Mouse (Mus musculus): ENCODE results near the gene Ncoa6. TPM values are rescaled to one million over a fixed set of nuclear protein-coding genes. Genes with fewer than 3 reads are reported as not detected.
"Not testable (repeated sequence)": the region's sequence is repeated elsewhere in the genome, so short reads cannot be mapped to it uniquely, and the experiment has no call there.

The Ncoa6 gene
- polyA plus RNA-seq, 1 experiment from 2014 or later = 12.0 TPM

DNA sequence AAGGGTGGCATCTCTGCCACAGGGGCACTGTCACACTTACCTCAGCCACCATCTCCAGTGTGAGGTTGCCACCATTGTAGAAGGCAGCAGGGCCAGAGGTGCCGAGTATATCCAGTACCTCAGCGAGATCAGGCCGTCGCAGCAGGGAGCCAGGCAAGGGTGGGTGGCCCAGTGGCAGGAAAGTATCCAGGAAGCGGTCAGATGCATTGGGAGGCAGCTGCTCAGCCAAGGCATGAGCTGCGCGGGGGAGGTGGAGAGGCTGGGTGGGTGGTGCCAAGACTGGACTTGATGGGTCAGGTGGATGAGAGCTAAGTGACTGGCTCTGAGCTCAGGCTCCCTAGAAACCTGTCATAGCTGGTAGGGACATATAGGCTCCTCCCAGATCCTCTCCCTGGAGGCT lies 28.9 kb upstream of the Ncoa6 start:
- Histone ChIP-seq H3K27ac (replicated peaks) (no peak overlapping the region), H3K9ac (no peak overlapping the region), H3K27me3 (replicated peaks) (peaks cover 5% of the 10 kb centered on the region; the same call in 1 of the 2 replicates), H3K36me3 (no peaks in the 10 kb centered on the region), H3K4me3 (no peak overlapping the region), H3K4me2 (no peak overlapping the region), H3K9me3 (no peaks in the 10 kb centered on the region), H3K4me1 (peaks cover 9% of the 10 kb centered on the region)
- ATAC-seq (ENCODE audit: extremely low read depth, insufficient number of reproducible peaks, low FRiP score, low TSS enrichment) = no peak
- WGBS = 66% methylated on average over 7 of the region's 7 CpGs

DNA sequence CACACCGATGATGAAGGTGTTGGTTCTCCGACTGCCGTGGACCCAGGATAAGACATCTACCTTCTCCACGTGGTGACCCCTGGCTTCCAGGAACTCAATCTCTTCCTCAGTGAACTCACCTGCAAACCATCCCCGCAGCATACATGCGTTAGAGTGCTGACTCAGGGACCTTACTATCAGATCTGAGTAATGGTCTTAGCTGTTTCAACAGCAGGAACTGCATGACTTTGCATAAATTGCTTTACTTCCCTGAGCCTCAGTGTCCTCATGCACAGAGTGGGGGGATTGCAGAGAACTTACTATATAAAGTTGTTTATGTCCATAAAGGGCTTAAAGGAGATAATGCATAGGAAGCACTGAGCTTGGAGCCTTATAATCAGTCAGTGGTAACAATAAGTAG lies 17.3 kb upstream of the Ncoa6 start:
- Histone ChIP-seq H3K27me3 (replicated peaks) (no peaks in the 10 kb centered on the region), H3K4me1 (no peaks in the 10 kb centered on the region), H3K9ac (no peak overlapping the region), H3K9me3 (no peaks in the 10 kb centered on the region), H3K4me2 (no peak overlapping the region), H3K36me3 (no peaks in the 10 kb centered on the region), H3K27ac (replicated peaks) (no peak overlapping the region), H3K4me3 (no peak overlapping the region)
- no peak for ATAC-seq (ENCODE audit: extremely low read depth, insufficient number of reproducible peaks, low FRiP score, low TSS enrichment)
- WGBS = 82% methylated on average over 6 of the region's 6 CpGs

GRCm38 (mm10) chr2:155482021-155482420 lies 8.3 kb upstream of the Ncoa6 start:
- Histone ChIP-seq H3K9me3 (0 out of 2 replicates have a peak, but pooled peaks cover 5% of the 10 kb centered on the region), H3K4me3 (no peak overlapping the region), H3K4me1 (no peaks in the 10 kb centered on the region), H3K27me3 (replicated peaks) (no peaks in the 10 kb centered on the region; the same call in 1 of the 2 replicates), H3K4me2 (no peak overlapping the region), H3K9ac (no peak overlapping the region), H3K36me3 (no peaks in the 10 kb centered on the region), H3K27ac (replicated peaks) (no peak overlapping the region)
- no peak for ATAC-seq (ENCODE audit: extremely low read depth, insufficient number of reproducible peaks, low FRiP score, low TSS enrichment)
- WGBS = 41% methylated on average over 3 of the region's 3 CpGs

DNA sequence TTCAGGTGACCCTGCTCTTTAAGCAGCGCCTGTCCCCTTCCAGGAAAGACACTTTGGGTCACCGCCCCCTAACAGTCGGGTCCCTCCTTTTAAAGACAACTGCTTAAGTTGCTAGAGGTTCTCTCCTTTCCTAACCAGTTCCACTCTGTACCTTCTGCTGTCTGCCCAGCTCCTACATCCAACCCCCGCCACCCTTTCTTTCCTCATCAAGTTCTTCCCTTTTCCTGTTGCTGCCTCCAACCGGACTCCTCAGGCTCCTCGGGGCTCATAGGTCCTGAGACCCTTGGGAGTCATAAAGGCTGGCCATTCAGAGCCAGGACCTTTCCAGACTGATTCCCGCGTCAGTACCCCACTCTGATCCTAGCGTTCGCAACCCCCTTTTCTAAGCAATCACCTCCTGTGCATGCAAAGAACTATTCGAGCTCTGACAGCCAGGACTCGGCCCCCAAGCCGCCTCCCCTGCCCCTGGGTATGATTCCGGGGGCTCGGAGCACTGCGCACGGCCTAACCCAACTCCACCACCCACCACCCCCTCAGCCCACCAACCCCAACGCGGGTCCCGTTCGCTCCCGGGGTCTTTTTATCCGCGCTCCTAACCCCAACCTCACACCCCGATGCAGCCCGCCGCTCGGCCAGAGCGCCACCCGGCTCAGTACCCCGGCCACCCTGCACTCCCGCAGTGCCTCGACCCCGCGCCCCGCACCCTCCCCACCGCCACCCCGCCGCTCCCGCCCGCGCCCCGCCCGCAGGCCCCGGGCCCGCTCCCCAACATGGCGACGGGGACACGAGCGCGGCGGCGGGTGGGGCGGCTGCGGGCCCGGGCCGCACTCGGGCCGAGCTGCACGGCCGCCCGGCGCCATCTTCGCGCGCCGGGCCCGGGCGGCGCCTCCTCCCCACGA lies 774 bp downstream of the Ncoa6 start:
- no peak; the same call in 1 of the 2 replicates for ATAC-seq (ENCODE audit: extremely low read depth, insufficient number of reproducible peaks, low FRiP score, low TSS enrichment)
- Histone ChIP-seq H3K9ac (peak overlapping the region; percentile 99), H3K4me2 (peak overlapping the region; percentile 83), H3K9me3 (no peaks in the 10 kb centered on the region), H3K36me3 (no peaks in the 10 kb centered on the region), H3K27ac (replicated peaks) (peak overlapping the region; percentile 93), H3K27me3 (replicated peaks) (no peaks in the 10 kb centered on the region), H3K4me3 (peak overlapping the region; percentile 92), H3K4me1 (peaks cover 44% of the 10 kb centered on the region)
- under 1% methylated on average over 59 of the region's 71 CpGs for WGBS

DNA sequence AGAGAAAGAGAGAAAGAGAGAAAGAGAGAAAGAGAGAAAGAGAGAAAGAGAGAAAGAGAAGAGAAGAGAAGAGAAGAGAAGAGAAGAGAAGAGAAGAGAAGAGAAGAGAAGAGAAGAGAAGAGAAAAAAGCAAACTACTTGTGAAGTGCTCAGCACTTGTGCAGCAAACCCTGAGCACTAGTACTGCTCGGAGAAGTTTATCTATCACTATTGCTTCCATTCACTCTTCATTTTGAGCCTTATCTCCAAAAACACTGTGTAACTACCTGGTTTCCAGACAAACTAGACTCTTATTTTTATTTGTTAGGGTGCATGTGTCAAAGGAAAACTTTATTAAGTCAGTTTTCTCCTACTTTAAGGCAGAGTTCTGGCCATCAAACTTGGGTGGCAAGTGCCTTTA lies 6.8 kb downstream of the Ncoa6 start:
- Histone ChIP-seq H3K4me2 (no peak overlapping the region), H3K9ac (no peak overlapping the region), H3K27ac (replicated peaks) (no peak overlapping the region), H3K9me3 (no peaks in the 10 kb centered on the region), H3K27me3 (replicated peaks) (no peaks in the 10 kb centered on the region), H3K4me3 (no peak overlapping the region), H3K36me3 (peaks cover 10% of the 10 kb centered on the region; the same call in 1 of the 2 replicates), H3K4me1 (peaks cover 30% of the 10 kb centered on the region)
- no peak for ATAC-seq (ENCODE audit: extremely low read depth, insufficient number of reproducible peaks, low FRiP score, low TSS enrichment)
- 82% methylated on average over 1 of the region's 1 CpGs for WGBS

GRCm38 (mm10) chr2:155453591-155453990 lies 20.1 kb downstream of the Ncoa6 start:
- no peak for ATAC-seq (ENCODE audit: extremely low read depth, insufficient number of reproducible peaks, low FRiP score, low TSS enrichment)
- Histone ChIP-seq H3K27ac (replicated peaks) (0 out of 2 replicates have a peak overlapping the region, but pooled peaks have one; percentile 5), H3K9ac (no peak overlapping the region), H3K4me2 (no peak overlapping the region), H3K27me3 (replicated peaks) (no peaks in the 10 kb centered on the region), H3K9me3 (no peaks in the 10 kb centered on the region), H3K4me1 (no peaks in the 10 kb centered on the region; the same call in 1 of the 2 replicates), H3K36me3 (peaks cover 28% of the 10 kb centered on the region), H3K4me3 (no peak overlapping the region)
- WGBS = 76% methylated on average over 7 of the region's 7 CpGs

DNA sequence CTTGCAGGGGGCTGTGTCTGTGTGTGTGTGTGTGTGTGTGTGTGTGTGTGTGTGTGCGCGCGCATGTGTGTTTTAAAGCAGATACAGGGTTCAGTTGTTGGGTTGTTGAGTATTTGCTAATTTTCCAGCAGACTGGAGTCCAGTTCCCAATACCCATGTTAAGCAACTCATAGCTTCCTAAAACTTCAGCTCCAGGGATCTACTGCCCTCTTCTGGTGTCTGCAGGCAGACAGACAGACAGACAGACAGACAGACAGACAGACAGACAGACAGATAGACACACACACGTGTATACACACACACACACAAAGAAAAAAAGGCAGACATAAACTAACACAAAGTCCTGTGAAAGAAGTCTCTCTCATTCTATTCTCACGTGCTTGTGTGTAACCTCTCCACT lies 22.4 kb downstream of the Ncoa6 start:
- Histone ChIP-seq H3K4me3 (no peak overlapping the region), H3K9me3 (no peaks in the 10 kb centered on the region), H3K27ac (replicated peaks) (no peak overlapping the region), H3K4me1 (no peaks in the 10 kb centered on the region), H3K4me2 (no peak overlapping the region), H3K27me3 (replicated peaks) (no peaks in the 10 kb centered on the region), H3K36me3 (peaks cover 22% of the 10 kb centered on the region), H3K9ac (no peak overlapping the region)
- WGBS = 84% methylated on average over 5 of the region's 5 CpGs
- no peak for ATAC-seq (ENCODE audit: extremely low read depth, insufficient number of reproducible peaks, low FRiP score, low TSS enrichment)

DNA sequence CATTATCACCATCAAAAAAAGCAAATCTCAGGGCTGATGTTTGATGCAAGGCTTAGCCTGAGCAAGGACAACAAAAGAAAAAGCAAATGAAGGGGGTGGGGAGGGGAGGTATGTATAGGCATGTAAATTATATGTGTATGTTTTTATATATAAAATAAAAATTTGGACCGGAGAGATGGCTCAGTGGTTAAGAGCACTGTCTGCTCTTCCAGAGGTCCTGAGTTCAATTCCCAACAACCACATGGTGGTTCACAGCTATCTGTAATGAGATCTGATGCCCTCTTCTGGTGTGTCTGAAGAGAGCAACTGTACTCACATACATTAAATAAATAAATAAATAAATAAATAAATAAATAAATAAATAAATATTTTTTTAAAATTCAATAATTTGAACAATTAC lies 25.8 kb downstream of the Ncoa6 start:
- not testable (repeated sequence) for H3K36me3 ChIP-seq; H3K27me3 ChIP-seq (replicated peaks); H3K4me2 ChIP-seq; H3K4me1 ChIP-seq; H3K4me3 ChIP-seq; H3K9ac ChIP-seq; ATAC-seq (ENCODE audit: extremely low read depth, insufficient number of reproducible peaks, low FRiP score, low TSS enrichment); H3K9me3 ChIP-seq; H3K27ac ChIP-seq (replicated peaks)
- 94% methylated on average over 1 of the region's 1 CpGs for WGBS

- H3K36me3 ChIP-seq = peaks cover 10% of the 10 kb centered on the region
- no peak for ATAC-seq (ENCODE audit: extremely low read depth, insufficient number of reproducible peaks, low FRiP score, low TSS enrichment)
- H3K4me3 ChIP-seq = no peak overlapping the region
- no peak overlapping the region for H3K4me2 ChIP-seq
- H3K27ac ChIP-seq (replicated peaks) = no peak overlapping the region
- H3K9ac ChIP-seq = no peak overlapping the region
- no peaks in the 10 kb centered on the region for H3K9me3 ChIP-seq
- H3K27me3 ChIP-seq (replicated peaks) = no peaks in the 10 kb centered on the region
- 68% methylated on average over 2 of the region's 2 CpGs for WGBS
- 0 out of 2 replicates have a peak, but pooled peaks cover 4% of the 10 kb centered on the region for H3K4me1 ChIP-seq
These were observed 30.2 kb downstream of the Ncoa6 start for GRCm38 (mm10) chr2:155443446-155443845.

DNA sequence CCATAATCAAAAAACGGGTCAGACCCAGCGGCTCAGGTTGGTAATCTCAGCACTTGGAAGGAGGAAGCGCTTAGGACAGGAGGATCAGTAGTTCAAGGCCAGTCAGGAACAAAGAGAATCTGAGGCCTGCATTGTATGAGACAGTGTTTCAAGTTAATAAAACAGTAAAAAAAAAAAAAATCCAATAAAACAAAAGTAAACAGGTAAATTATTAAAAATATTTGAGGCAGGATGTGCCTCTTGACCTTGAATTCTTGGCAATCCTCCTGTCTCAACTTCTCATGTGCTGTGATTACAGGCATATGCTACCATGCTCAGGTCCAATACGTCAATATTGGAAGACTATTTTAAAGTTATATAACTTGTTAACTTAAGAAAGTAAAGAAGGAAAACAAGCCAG lies 30.8 kb downstream of the Ncoa6 start:
- H3K9me3 ChIP-seq = no peaks in the 10 kb centered on the region
- no peak overlapping the region for H3K4me3 ChIP-seq
- ATAC-seq (ENCODE audit: extremely low read depth, insufficient number of reproducible peaks, low FRiP score, low TSS enrichment) = no peak
- no peak overlapping the region for H3K9ac ChIP-seq
- H3K27ac ChIP-seq (replicated peaks) = no peak overlapping the region
- no peaks in the 10 kb centered on the region for H3K27me3 ChIP-seq (replicated peaks)
- peaks cover 11% of the 10 kb centered on the region for H3K36me3 ChIP-seq
- H3K4me1 ChIP-seq = 0 out of 2 replicates have a peak, but pooled peaks cover 4% of the 10 kb centered on the region
- 81% methylated on average over 4 of the region's 4 CpGs for WGBS
- H3K4me2 ChIP-seq = no peak overlapping the region

- Histone ChIP-seq H3K4me2 (no peak overlapping the region), H3K9ac (no peak overlapping the region), H3K27ac (replicated peaks) (no peak overlapping the region), H3K27me3 (replicated peaks) (no peaks in the 10 kb centered on the region), H3K4me1 (no peaks in the 10 kb centered on the region), H3K9me3 (no peaks in the 10 kb centered on the region), H3K36me3 (peaks cover 64% of the 10 kb centered on the region), H3K4me3 (no peak overlapping the region)
- ATAC-seq (ENCODE audit: extremely low read depth, insufficient number of reproducible peaks, low FRiP score, low TSS enrichment) = no peak
These were observed 37.2 kb downstream of the Ncoa6 start for GRCm38 (mm10) chr2:155436445-155436844.

DNA sequence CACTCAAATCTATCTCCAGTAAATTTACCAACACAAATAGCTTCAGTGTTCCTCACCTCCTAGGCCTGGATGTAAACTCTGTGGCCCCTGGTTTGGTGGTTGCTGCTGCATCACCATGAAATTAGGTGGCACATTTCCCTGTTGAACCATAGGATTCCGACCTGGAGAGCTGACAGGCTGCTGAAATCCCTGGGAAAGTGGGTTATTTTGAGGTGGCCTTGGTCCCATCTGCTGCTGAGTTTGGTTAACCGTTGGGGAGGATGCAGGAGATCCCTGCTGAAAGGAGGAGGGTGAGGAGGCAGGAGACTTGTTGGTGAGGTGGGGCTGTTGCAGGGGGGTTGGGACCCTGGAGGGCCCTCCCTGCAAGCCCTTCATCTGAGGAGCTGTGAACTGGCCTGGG lies 52.8 kb downstream of the Ncoa6 start:
- Histone ChIP-seq H3K9me3 (no peaks in the 10 kb centered on the region), H3K4me2 (no peak overlapping the region), H3K4me1 (no peaks in the 10 kb centered on the region), H3K27me3 (replicated peaks) (no peaks in the 10 kb centered on the region), H3K36me3 (peaks cover 64% of the 10 kb centered on the region), H3K4me3 (no peak overlapping the region), H3K9ac (no peak overlapping the region), H3K27ac (replicated peaks) (no peak overlapping the region)
- 78% methylated on average over 2 of the region's 2 CpGs for WGBS
- no peak for ATAC-seq (ENCODE audit: extremely low read depth, insufficient number of reproducible peaks, low FRiP score, low TSS enrichment)

Data from heart, embryonic 13.5 days (tissue).